Mouse (Mus musculus): ENCODE data around the gene Nptn.

DNA sequence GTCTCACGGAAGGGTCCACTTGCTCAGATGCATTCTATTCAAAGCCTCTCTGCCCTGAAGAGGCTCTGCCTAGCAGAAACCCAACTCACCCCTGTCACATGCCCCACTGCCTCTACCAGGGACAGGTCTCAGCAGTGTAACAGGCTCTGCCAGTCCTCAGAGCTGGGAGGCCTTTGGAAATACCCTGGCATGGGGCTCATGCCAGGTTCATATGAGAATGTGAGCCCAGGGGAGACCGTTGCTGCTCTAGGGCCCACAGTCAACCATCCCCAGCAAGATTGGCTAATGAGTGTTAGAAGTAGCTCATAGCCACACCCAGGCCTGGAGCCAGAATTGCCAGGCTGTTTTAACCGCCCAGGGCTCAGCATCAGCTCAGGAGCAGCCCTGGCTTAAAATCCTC, 32.3 kb upstream of the Nptn start:
- TF ChIP-seq GATA1 (IDR thresholded peaks at IDR 0.05; ENCODE audit: low read length) (no peak), TAL1 (IDR thresholded peaks at IDR 0.05; ENCODE audit: low read length) (no peak)

Measured in erythroblast, embryonic 14.5 days (primary cell).